Mouse (Mus musculus) sigmoid colon, adult 10 weeks (tissue): ENCODE data around the gene Rec8. TPM values are rescaled to one million over a fixed set of nuclear protein-coding genes. Genes with fewer than 3 reads are reported as not detected.

Experiments used
- polyA plus RNA-seq: library from polyadenylated mRNA; stranded (reverse); fragments of 350-450 nt; fragmentation: Illumina TruSeq; extraction: RNeasy Lipid Tissue Mini Kit (QIAGEN cat#74804); gene quantifications from one replicate; pipeline ENCODE4 v1.2.3, GENCODE M21; 2014; ENCODE audit warnings: low read depth, low replicate concordance

The Rec8 gene
- not detected for polyA plus RNA-seq

GRCm38 (mm10) chr14:55617822-55618221 is at the start of gene Rec8:
Gene Rec8 (plus strand): TSS chr14:55618037.

GRCm38 (mm10) chr14:55575302-55575701 is 42.5 kb upstream of the Rec8 start, which contains the start of gene Fitm1:
Gene Fitm1 (plus strand): TSS chr14:55575617.

GRCm38 (mm10) chr14:55577871-55578667 is 39.8 kb upstream of the Rec8 start, which contains the start of gene Psme1:
Gene Psme1 (plus strand): TSS chr14:55578123.

GRCm38 (mm10) chr14:55584702-55585565 is 32.9 kb upstream of the Rec8 start, which contains the start of gene Emc9:
Gene Emc9 (minus strand): TSS chr14:55585302.

GRCm38 (mm10) chr14:55590748-55591330 is 27.0 kb upstream of the Rec8 start, which contains the start of gene Psme2:
Gene Psme2 (minus strand): TSS chr14:55591113.

GRCm38 (mm10) chr14:55591331-55591891 is 26.4 kb upstream of the Rec8 start, which contains the start of gene Rnf31:
Gene Rnf31 (plus strand): TSS chr14:55591708.

GRCm38 (mm10) chr14:55603271-55603632 is 14.6 kb upstream of the Rec8 start, which contains the start of gene Irf9:
Gene Irf9 (plus strand): TSS chr14:55603571.

GRCm38 (mm10) chr14:55635523-55636007 is 17.7 kb downstream of the Rec8 start, which contains the start of gene Ipo4:
Gene Ipo4 (minus strand): TSS chr14:55635957.

GRCm38 (mm10) chr14:55637795-55638194 is 20.0 kb downstream of the Rec8 start, which contains the start of gene Gm49378:
Gene Gm49378 (minus strand): TSS chr14:55637895.

GRCm38 (mm10) chr14:55643060-55643907 is 25.4 kb downstream of the Rec8 start, which contains the start of gene Tm9sf1:
Gene Tm9sf1 (minus strand): TSS chr14:55643806.

GRCm38 (mm10) chr14:55649884-55650283 is 32.0 kb downstream of the Rec8 start, which contains the start of gene Tssk4:
Gene Tssk4 (plus strand): TSS chr14:55650184.

GRCm38 (mm10) chr14:55659960-55660573 is 42.2 kb downstream of the Rec8 start, which contains the start of gene Mdp1:
Gene Mdp1 (minus strand): TSS chr14:55660508.

GRCm38 (mm10) chr14:55671833-55672740 is 54.2 kb downstream of the Rec8 start, which contains the start of the genes Gmpr2 and Nedd8:
Gene Gmpr2 (plus strand): TSS chr14:55671941.
Gene Nedd8 (minus strand): TSS chr14:55672124.

Other genes with a start within 250 kb of the Rec8 start
- 32.3 TPM for gene Dhrs4, start 139.3 kb upstream of the Rec8 start, polyA plus RNA-seq
- gene Carmil3, start 127.4 kb upstream of the Rec8 start, polyA plus RNA-seq, result not detected
- not detected for gene Cpne6, start 107.6 kb upstream of the Rec8 start, polyA plus RNA-seq
- not detected for gene Nrl, start 93.1 kb upstream of the Rec8 start, polyA plus RNA-seq
- gene Pck2, start 77.8 kb upstream of the Rec8 start, polyA plus RNA-seq, result 5.2 TPM
- gene Dcaf11, start 58.0 kb upstream of the Rec8 start, polyA plus RNA-seq, result 21.3 TPM
- not detected for gene A730061H03Rik, start 57.6 kb upstream of the Rec8 start, polyA plus RNA-seq
- gene Fitm1, start 42.4 kb upstream of the Rec8 start, polyA plus RNA-seq, result not detected
- gene Psme1, start 39.9 kb upstream of the Rec8 start, polyA plus RNA-seq, result 139 TPM
- 7.3 TPM for gene Emc9, start 32.7 kb upstream of the Rec8 start, polyA plus RNA-seq
- 171 TPM for gene Psme2, start 26.9 kb upstream of the Rec8 start, polyA plus RNA-seq
- 10.6 TPM for gene Rnf31, start 26.3 kb upstream of the Rec8 start, polyA plus RNA-seq
- 51.9 TPM for gene Irf9, start 14.5 kb upstream of the Rec8 start, polyA plus RNA-seq
- gene Ipo4, start 17.9 kb downstream of the Rec8 start, polyA plus RNA-seq, result 2.9 TPM
- gene Gm49378, start 19.9 kb downstream of the Rec8 start, polyA plus RNA-seq, result 0.63 TPM
- 52.5 TPM for gene Tm9sf1, start 25.8 kb downstream of the Rec8 start, polyA plus RNA-seq
- 0.50 TPM for gene Tssk4, start 32.1 kb downstream of the Rec8 start, polyA plus RNA-seq
- 43.5 TPM for gene Mdp1, start 42.5 kb downstream of the Rec8 start, polyA plus RNA-seq
- gene Gmpr2, start 53.9 kb downstream of the Rec8 start, polyA plus RNA-seq, result 26.0 TPM
- gene Nedd8, start 54.1 kb downstream of the Rec8 start, polyA plus RNA-seq, result 50.1 TPM
- 13.6 TPM for gene Tinf2, start 63.8 kb downstream of the Rec8 start, polyA plus RNA-seq
- not detected for gene Tgm1, start 95.9 kb downstream of the Rec8 start, polyA plus RNA-seq
- gene Rabggta, start 104.2 kb downstream of the Rec8 start, polyA plus RNA-seq, result 0.73 TPM
- 15.3 TPM for gene Dhrs1, start 127.7 kb downstream of the Rec8 start, polyA plus RNA-seq
- 3.3 TPM for gene Nop9, start 127.7 kb downstream of the Rec8 start, polyA plus RNA-seq
- gene Cideb, start 140.4 kb downstream of the Rec8 start, polyA plus RNA-seq, result 5.6 TPM
- gene Ltb4r2, start 143.4 kb downstream of the Rec8 start, polyA plus RNA-seq, result not detected
- not detected for gene Ltb4r1, start 147.9 kb downstream of the Rec8 start, polyA plus RNA-seq
- gene Adcy4, start 166.1 kb downstream of the Rec8 start, polyA plus RNA-seq, result 0.19 TPM
- 4.4 TPM for gene Ripk3, start 170.8 kb downstream of the Rec8 start, polyA plus RNA-seq
- 2.6 TPM for gene Nfatc4, start 205.1 kb downstream of the Rec8 start, polyA plus RNA-seq
- 0.35 TPM for gene Nynrin, start 236.0 kb downstream of the Rec8 start, polyA plus RNA-seq